Mouse (Mus musculus) myocyte (in vitro differentiated cells): ENCODE data around the gene Rbm8a. TPM values are rescaled to one million over a fixed set of nuclear protein-coding genes. Genes with fewer than 3 reads are reported as not detected.

Experiments used
- H3K27me3 ChIP-seq: one replicate; pipeline ENCODE4 v1.6.1; 2011; ENCODE audit not compliant: control insufficient read depth, insufficient read depth, insufficient read length
- H3K36me3 ChIP-seq: one replicate; pipeline ENCODE4 v1.6.1; 2011; ENCODE audit not compliant: control insufficient read depth, insufficient read depth
- H3K4me2 ChIP-seq: one replicate; pipeline ENCODE4 v1.6.1; 2011; ENCODE audit warnings: low read depth, control low read depth
- H3K4me3 ChIP-seq: one replicate; pipeline ENCODE4 v1.5.1; 2011; ENCODE audit warnings: mild to moderate bottlenecking, control low read depth, moderate library complexity
- H3K79me2 ChIP-seq: one replicate; pipeline ENCODE4 v1.6.1; 2011; ENCODE audit not compliant: control insufficient read depth, insufficient read depth
- H3ac ChIP-seq: one replicate; pipeline ENCODE4 v1.6.1; 2011; ENCODE audit not compliant: control insufficient read depth, insufficient read length
- CEBPB ChIP-seq: IDR thresholded peaks from 2 replicates; pipeline ENCODE4 v1.6.1; 2011; ENCODE audit warnings: mild to moderate bottlenecking, moderate library complexity; ENCODE audit not compliant: poor library complexity, insufficient read depth, severe bottlenecking
- E2F4 ChIP-seq: IDR thresholded peaks from one replicate; pipeline ENCODE4 v1.6.1; 2011; ENCODE audit warnings: mild to moderate bottlenecking, control low read depth, moderate library complexity; ENCODE audit not compliant: insufficient read depth
- MAX ChIP-seq: IDR thresholded peaks from one replicate; pipeline ENCODE4 v1.6.1; 2011; ENCODE audit warnings: low read depth, mild to moderate bottlenecking, control low read depth
- MYOD1 ChIP-seq, 3 experiments: IDR thresholded peaks; one replicate each; pipeline ENCODE4 v1.6.1; 2011; ENCODE audit warnings: control low read depth in 2 of 3, low read depth in 2 of 3, mild to moderate bottlenecking in 2 of 3, moderate library complexity in 1 of 3; ENCODE audit not compliant: insufficient read length in 2 of 3, control insufficient read depth in 1 of 3
- MYOG ChIP-seq, 3 experiments: IDR thresholded peaks; one replicate each; pipeline ENCODE4 v1.6.1; 2011; ENCODE audit warnings: control low read depth in 2 of 3, low read depth in 2 of 3, mild to moderate bottlenecking in 2 of 3; ENCODE audit not compliant: insufficient read length in 2 of 3, control insufficient read depth in 1 of 3, insufficient read depth in 1 of 3
- POLR2A ChIP-seq: IDR thresholded peaks from one replicate; pipeline ENCODE4 v1.6.1; 2011; ENCODE audit warnings: low read depth, mild to moderate bottlenecking, control low read depth, moderate library complexity; ENCODE audit not compliant: insufficient read length
- POLR2AphosphoS2 ChIP-seq: IDR thresholded peaks from one replicate; pipeline ENCODE4 v1.6.1; 2011; ENCODE audit warnings: low read depth, control low read depth; ENCODE audit not compliant: insufficient read length
- REST ChIP-seq: IDR thresholded peaks from one replicate; pipeline ENCODE4 v1.6.1; 2011; ENCODE audit warnings: mild to moderate bottlenecking, control low read depth, moderate library complexity; ENCODE audit not compliant: insufficient read depth, insufficient read length
- SRF ChIP-seq: IDR thresholded peaks from one replicate; pipeline ENCODE4 v1.6.1; 2011; ENCODE audit warnings: low read depth; ENCODE audit not compliant: control insufficient read depth, insufficient read length
- TCF12 ChIP-seq: IDR thresholded peaks from one replicate; pipeline ENCODE4 v1.6.1; 2011; ENCODE audit warnings: mild to moderate bottlenecking, control low read depth; ENCODE audit not compliant: poor library complexity, insufficient read depth, severe bottlenecking
- TCF3 ChIP-seq: IDR thresholded peaks from one replicate; pipeline ENCODE4 v1.6.1; 2011; ENCODE audit warnings: low read depth, control low read depth; ENCODE audit not compliant: insufficient read length
- USF1 ChIP-seq: IDR thresholded peaks from one replicate; pipeline ENCODE4 v1.6.1; 2011; ENCODE audit warnings: low read depth, mild to moderate bottlenecking, control low read depth, moderate library complexity
- polyA plus RNA-seq: library from polyadenylated mRNA; unstranded; fragments of >200 nt; fragmentation: generic; extraction: Trizol; gene quantifications from one replicate; pipeline ENCODE4 v1.2.1, GENCODE M21; 2012; ENCODE audit warnings: missing spikeins

Rbm8a gene
- polyA plus RNA-seq, 1 experiment, result 68.4 TPM

- H3ac ChIP-seq, result peak overlapping the region; percentile 13
- H3K36me3 ChIP-seq, result no peaks in the 10 kb centered on the region
- H3K27me3 ChIP-seq, result no peaks in the 10 kb centered on the region
- peak overlapping the region; percentile 79 for H3K4me3 ChIP-seq
- peak overlapping the region; percentile 94 for H3K4me2 ChIP-seq
- H3K79me2 ChIP-seq, result peaks cover 8% of the 10 kb centered on the region
- no peak for TF ChIP-seq USF1
- TF ChIP-seq CEBPB, result 0 out of 2 replicates have a peak, but pooled peaks have one; percentile 43
Observed at GRCm38 (mm10) chr3:96593374-96593773, 36.4 kb upstream of the Rbm8a start.

DNA sequence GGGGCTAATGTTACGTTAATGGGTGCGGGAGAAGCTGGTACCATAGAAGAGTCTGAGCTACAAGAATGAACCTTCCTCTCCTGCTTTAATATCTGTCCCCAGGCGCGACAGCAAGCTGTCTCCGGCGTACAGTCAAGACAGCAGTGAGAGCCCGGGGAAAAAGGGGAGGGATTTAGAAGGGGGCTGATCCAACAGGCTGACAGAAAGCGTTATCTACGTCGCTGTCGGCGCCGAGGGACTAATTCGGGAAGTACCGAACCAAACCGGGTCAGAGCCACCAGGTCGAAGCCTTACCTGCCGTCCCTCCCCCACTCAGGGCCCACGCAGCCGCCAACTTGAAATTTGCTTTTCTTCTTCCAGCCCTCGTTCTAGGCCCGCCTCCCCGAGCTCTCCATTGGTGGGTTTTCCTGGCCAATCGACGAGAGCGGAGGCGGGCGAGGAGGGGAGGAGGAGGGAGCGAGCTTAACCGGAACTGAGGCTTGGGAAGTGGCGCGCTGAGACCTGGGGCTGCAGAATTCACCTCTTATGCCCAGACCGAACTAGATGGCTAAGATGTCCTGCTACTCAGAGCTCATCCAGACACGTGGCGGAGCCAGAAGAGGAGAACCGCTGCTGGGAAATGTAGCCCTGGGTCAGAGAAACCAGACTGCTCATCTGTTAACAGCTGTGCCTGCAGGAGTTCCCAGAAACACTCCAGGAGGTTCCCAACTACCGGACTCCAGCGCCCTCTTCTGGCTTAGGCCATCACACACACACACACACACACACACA is 35.8 kb upstream of the Rbm8a start, which contains the start of gene Polr3gl:
Gene Polr3gl, minus strand, starts transcription at position 392 of the 771 bp plus-strand sequence.
- Histone ChIP-seq H3K4me2 (peak within 1 kb of the TSS; percentile 94), H3K36me3 (no peaks in the 10 kb centered on the region), H3K27me3 (no peaks in the 10 kb centered on the region), H3K4me3 (peak within 1 kb of the TSS; percentile 79), H3K79me2 (peaks cover 8% of the 10 kb centered on the region), H3ac (peak within 1 kb of the TSS; percentile 13)
- TF ChIP-seq MAX (no peak), POLR2AphosphoS2 (peak; percentile 85), POLR2A (peak; percentile 73), TCF12 (no peak), MYOD1 (IDR thresholded peaks at IDR 0.05; ENCODE audit: control insufficient read depth in 1 of 3, insufficient read length in 2 of 3, low read depth in 2 of 3) (no peak), TCF3 (no peak), E2F4 (no peak), SRF (no peak)

DNA sequence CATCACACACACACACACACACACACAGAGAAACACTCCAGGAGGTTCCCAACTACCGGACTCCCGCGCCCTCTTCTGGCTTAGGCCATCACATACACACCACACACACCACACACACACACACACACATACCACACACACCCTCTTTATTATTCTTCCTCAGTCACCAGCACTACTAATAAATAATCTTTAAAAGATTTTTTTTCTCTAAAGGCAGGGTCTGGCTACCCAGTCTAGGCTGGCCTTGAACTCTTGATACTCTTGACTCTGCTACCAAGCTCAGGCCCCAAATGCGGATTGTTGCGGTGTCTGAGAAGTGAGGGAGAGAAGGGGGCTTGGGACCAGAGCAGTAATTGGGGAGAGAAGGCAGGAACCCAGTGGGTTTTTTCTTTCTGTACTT is 34.9 kb upstream of the Rbm8a start:
- no peak overlapping the region for H3ac ChIP-seq
- H3K27me3 ChIP-seq, result no peaks in the 10 kb centered on the region
- peaks cover 8% of the 10 kb centered on the region for H3K79me2 ChIP-seq
- peak overlapping the region; percentile 79 for H3K4me3 ChIP-seq
- H3K4me2 ChIP-seq, result no peak overlapping the region
- H3K36me3 ChIP-seq, result no peaks in the 10 kb centered on the region
- TF ChIP-seq POLR2A (no peak), MYOD1 (IDR thresholded peaks at IDR 0.05; ENCODE audit: control insufficient read depth in 1 of 3, insufficient read length in 2 of 3, low read depth in 2 of 3) (no peak), USF1 (no peak), REST (no peak), MYOG (IDR thresholded peaks at IDR 0.05; ENCODE audit: control insufficient read depth in 1 of 3, insufficient read depth in 1 of 3, insufficient read length in 2 of 3, low read depth in 2 of 3) (no peak), MAX (no peak), TCF3 (no peak), CEBPB (no peak), POLR2AphosphoS2 (no peak), SRF (no peak)

DNA sequence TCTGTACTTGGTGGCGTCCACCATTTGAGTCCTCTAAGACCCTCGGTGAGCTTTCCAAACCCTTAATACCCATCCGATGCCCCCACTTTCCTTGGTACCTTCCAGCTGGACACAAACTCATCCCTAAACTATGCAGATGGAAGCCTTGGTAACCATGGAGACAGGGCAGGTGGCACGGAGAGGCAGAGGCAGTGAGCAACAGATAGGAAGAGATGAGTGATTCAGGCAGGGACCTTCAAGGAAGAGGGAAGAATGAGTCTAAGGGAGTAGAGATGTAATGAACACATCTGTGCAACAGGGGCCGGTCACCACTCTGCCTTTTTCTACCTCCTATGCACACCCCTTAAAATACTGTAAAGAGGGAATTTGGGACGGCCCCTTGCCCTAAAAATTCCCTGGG is 34.1 kb upstream of the Rbm8a start:
- Histone ChIP-seq H3K27me3 (no peaks in the 10 kb centered on the region), H3ac (no peak overlapping the region), H3K4me3 (peak overlapping the region; percentile 51), H3K36me3 (no peaks in the 10 kb centered on the region), H3K4me2 (peak overlapping the region; percentile 98), H3K79me2 (peaks cover 8% of the 10 kb centered on the region)
- no peak for TF ChIP-seq MAX
- TF ChIP-seq TCF12, result no peak
- TF ChIP-seq MYOD1 (IDR thresholded peaks at IDR 0.05; ENCODE audit: control insufficient read depth in 1 of 3, insufficient read length in 2 of 3, low read depth in 2 of 3), result peak in 1 of 3 experiments; percentile 22
- no peak for TF ChIP-seq SRF
- TF ChIP-seq POLR2AphosphoS2, result no peak

- peak within 1 kb of the TSS; percentile 98 for H3K4me2 ChIP-seq
- no peaks in the 10 kb centered on the region for H3K27me3 ChIP-seq
- H3K79me2 ChIP-seq, result peaks cover 8% of the 10 kb centered on the region
- H3ac ChIP-seq, result peak within 1 kb of the TSS; percentile 50
- no peaks in the 10 kb centered on the region for H3K36me3 ChIP-seq
- peak within 1 kb of the TSS; percentile 51 for H3K4me3 ChIP-seq
- no peak for TF ChIP-seq TCF3
- TF ChIP-seq E2F4, result no peak
- no peak for TF ChIP-seq MYOD1 (IDR thresholded peaks at IDR 0.05; ENCODE audit: control insufficient read depth in 1 of 3, insufficient read length in 2 of 3, low read depth in 2 of 3)
- no peak for TF ChIP-seq REST
- TF ChIP-seq SRF, result no peak
- no peak for TF ChIP-seq MYOG (IDR thresholded peaks at IDR 0.05; ENCODE audit: control insufficient read depth in 1 of 3, insufficient read depth in 1 of 3, insufficient read length in 2 of 3, low read depth in 2 of 3)
- no peak for TF ChIP-seq POLR2A
- TF ChIP-seq USF1, result no peak
Observed at GRCm38 (mm10) chr3:96596228-96596707, 33.5 kb upstream of the Rbm8a start, which contains the start of gene Ankrd34a. TSS of gene Ankrd34a (plus strand) at chr3:96596636.
